Mouse (Mus musculus) MEL (cell line): ENCODE results near the gene Lmntd2.

Experiments
- CTCF ChIP-seq, 3 experiments: IDR thresholded peaks in 2 of 3; conservative IDR thresholded peaks in 1 of 3; 2 replicates each; pipeline ENCODE4 v1.5.1; 2011 to 2012; ENCODE audit warnings: low read length in 3 of 3, low read depth in 2 of 3, mild to moderate bottlenecking in 2 of 3, improper control_type of control experiment in 1 of 3, inconsistent platforms in 1 of 3, mixed read lengths in 1 of 3, moderate library complexity in 1 of 3; ENCODE audit not compliant: control insufficient read depth in 1 of 3, insufficient read depth in 1 of 3, poor library complexity in 1 of 3, severe bottlenecking in 1 of 3
- KAT2A ChIP-seq: conservative IDR thresholded peaks from 2 replicates; pipeline ENCODE4 v1.6.1; 2012; ENCODE audit warnings: low read depth, low read length, improper control_type of control experiment, inconsistent platforms
- MYB ChIP-seq: IDR thresholded peaks from 2 replicates; pipeline ENCODE4 v1.6.1; 2011; ENCODE audit warnings: mild to moderate bottlenecking, low read depth, low read length, improper control_type of control experiment
- POLR2A ChIP-seq, 2 experiments: IDR thresholded peaks; 2 replicates each; pipeline ENCODE4 v1.6.1; 2011 to 2012; ENCODE audit warnings: low read length in 2 of 2, mild to moderate bottlenecking in 2 of 2, control low read depth in 1 of 2, improper control_type of control experiment in 1 of 2, low read depth in 1 of 2, moderate library complexity in 1 of 2; ENCODE audit not compliant: control insufficient read depth in 1 of 2, insufficient read depth in 1 of 2, poor library complexity in 1 of 2
- TBP ChIP-seq: IDR thresholded peaks from 2 replicates; pipeline ENCODE4 v1.8.0; 2011; ENCODE audit warnings: low read depth, low read length, improper control_type of control experiment

- no peak for TF ChIP-seq KAT2A
- TF ChIP-seq MYB = no peak
- peak; percentile 89 to 98 (median 92) for TF ChIP-seq CTCF (IDR thresholded peaks at IDR 0.05 in 2 of 3, conservative IDR thresholded peaks at IDR 0.05 in 1 of 3; ENCODE audit: control insufficient read depth in 1 of 3, insufficient read depth in 1 of 3, low read depth in 2 of 3, low read length in 3 of 3, poor library complexity in 1 of 3, severe bottlenecking in 1 of 3)
- no peak for TF ChIP-seq TBP
- no peak for TF ChIP-seq POLR2A (IDR thresholded peaks at IDR 0.05; ENCODE audit: control insufficient read depth in 1 of 2, insufficient read depth in 1 of 2, low read depth in 1 of 2, low read length in 2 of 2, poor library complexity in 1 of 2)
Measured at GRCm38 (mm10) chr7:141176173-141176572, 37.7 kb downstream of the Lmntd2 start.
